Mouse (Mus musculus): ENCODE measurements around the gene Il17ra.

Il17ra gene

GRCm38 (mm10) chr6:120463086-120463871 lies at the start of gene Il17ra:
Gene Il17ra (plus strand): TSS chr6:120463247.
- DNase-seq, result peak; percentile 28 to 63

- DNase-seq, result no peak
These were observed 24.9 kb upstream of the Il17ra start for GRCm38 (mm10) chr6:120438161-120438560.

GRCm38 (mm10) chr6:120442171-120442749 lies 20.8 kb upstream of the Il17ra start:
- DNase-seq, result no peak

- DNase-seq, result peak in 1 of 2 experiments; percentile 15
These were observed 19.4 kb upstream of the Il17ra start for GRCm38 (mm10) chr6:120443363-120444355.

DNA sequence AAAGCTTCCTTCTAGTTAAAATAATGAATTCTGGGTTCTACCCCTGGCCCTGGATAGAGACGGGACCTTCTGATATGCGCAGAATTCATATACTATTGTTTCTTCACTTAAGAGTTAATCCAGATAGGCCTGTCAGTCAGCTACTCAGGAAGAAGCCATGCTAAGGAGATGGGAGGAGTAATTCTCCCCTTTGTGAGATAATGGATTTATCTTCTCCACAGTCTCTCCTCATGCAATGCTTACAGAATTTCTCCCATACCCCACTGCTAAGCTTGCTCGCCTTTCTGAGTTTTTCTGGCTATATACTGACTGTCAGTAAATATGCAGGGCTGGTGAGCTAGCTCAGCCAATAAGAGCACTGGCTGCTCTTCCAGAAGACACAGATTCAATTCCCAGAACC lies 12.8 kb upstream of the Il17ra start:
- DNase-seq, result no peak

- no peak for DNase-seq
These were observed 10.5 kb upstream of the Il17ra start for GRCm38 (mm10) chr6:120452384-120453102.

- no peak for DNase-seq
These were observed 10.0 kb upstream of the Il17ra start for GRCm38 (mm10) chr6:120453103-120453445.

- DNase-seq, result no peak
These were observed 9.5 kb upstream of the Il17ra start for GRCm38 (mm10) chr6:120453556-120453955.

GRCm38 (mm10) chr6:120454627-120455077 lies 8.4 kb upstream of the Il17ra start:
- no peak for DNase-seq

- DNase-seq, result no peak
These were observed 6.0 kb upstream of the Il17ra start for GRCm38 (mm10) chr6:120457074-120457473.

GRCm38 (mm10) chr6:120457751-120458150 lies 5.3 kb upstream of the Il17ra start:
- DNase-seq, result no peak

GRCm38 (mm10) chr6:120461217-120461616 lies 1.8 kb upstream of the Il17ra start:
- DNase-seq, result no peak

GRCm38 (mm10) chr6:120462251-120462650 lies 796 bp upstream of the Il17ra start:
- DNase-seq, result no peak

DNA sequence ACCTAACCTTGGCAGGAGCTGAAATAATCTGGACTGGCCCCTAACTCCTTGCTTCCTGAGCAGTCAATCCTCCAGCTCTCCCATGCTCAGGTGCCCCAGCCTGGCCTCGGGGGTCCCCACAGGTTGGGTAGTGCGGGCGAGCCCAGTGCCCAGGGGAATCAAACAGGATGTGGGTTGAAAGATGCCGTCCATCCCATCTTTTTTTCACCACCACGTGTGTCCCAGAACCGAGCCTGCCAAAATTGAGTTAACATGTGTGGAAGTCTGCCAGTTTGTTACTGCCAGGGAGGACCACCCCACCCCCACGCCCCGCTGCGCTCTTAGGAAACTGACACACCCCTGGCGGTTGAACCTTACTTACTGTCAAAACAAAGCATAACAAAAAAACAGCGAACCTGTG lies 837 bp downstream of the Il17ra start:
- DNase-seq, result no peak

- no peak for DNase-seq
These were observed 1.4 kb downstream of the Il17ra start for GRCm38 (mm10) chr6:120464406-120464939.

DNA sequence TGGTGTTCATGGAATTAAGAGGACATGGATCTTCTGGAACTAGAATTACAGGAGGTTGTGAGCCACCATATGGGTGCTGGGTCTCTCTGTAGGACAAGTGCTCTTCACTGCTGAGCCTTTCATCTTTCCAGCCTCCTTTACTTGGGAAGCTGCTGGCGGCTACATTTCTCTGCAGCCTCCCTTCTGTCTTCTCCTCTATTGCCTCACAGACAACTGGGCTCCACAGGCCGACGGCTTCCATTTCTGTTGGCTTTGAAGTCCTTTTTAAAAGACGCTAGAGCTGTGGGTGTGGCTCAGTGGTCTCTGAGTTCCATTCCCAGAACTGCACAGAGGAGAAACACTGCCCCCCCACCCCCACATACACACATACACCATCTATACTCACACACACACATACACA lies 2.3 kb downstream of the Il17ra start:
- DNase-seq, result no peak

GRCm38 (mm10) chr6:120466609-120467329 lies 3.7 kb downstream of the Il17ra start:
- DNase-seq, result no peak

DNA sequence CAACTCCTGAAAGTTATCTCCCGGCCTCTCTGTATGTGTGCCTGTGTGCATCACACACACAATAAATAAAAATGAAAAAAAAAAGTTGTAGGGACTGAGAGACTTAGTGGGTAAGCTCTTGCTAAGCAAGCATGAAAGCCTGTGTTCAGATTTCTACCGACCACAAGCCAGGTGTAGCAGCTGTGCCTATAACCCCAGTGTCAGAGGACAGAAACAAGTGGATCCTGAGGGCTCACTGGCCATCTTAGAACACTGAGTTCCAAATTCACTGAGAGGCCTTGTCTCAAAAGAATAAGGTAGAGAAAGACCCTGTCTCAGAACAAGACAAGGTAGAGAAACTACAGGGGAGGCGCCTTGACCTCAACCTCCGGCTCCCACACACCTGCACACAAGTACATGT lies 5.2 kb downstream of the Il17ra start:
- DNase-seq, result no peak

DNA sequence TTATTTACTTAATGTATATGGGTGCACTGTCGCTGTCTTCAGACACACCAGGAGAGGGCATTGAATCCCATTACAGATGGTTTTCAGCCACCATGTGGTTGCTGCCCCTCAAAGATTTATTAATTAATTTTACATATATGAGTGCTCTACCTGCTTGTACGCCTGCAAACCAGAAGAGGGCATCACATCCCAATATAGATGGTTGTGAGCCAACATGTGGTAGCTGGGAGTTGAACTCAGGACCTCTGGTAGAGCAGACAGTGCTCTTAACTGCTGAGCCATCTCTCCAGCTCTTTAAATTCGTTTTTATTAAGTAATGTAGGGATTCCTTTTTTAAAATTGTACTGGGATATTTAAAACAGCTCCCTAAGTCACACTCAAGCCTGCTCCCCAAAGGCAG lies 6.2 kb downstream of the Il17ra start:
- DNase-seq, result no peak

- no peak for DNase-seq
These were observed 6.7 kb downstream of the Il17ra start for GRCm38 (mm10) chr6:120469770-120470169.

GRCm38 (mm10) chr6:120470666-120471065 lies 7.6 kb downstream of the Il17ra start:
- no peak for DNase-seq

All from cerebellum, postnatal 25 days (tissue).